Mouse (Mus musculus) naive thymus-derived CD4-positive, alpha-beta T cell, adult 2 months (primary cell): Measurements from ENCODE around the gene March1.
A peak's percentile ranks its signal among the peaks of the same experiment; 100 is the strongest.
"Not testable (repeated sequence)": the region's sequence is repeated elsewhere in the genome, so short reads cannot be mapped to it uniquely, and the experiment has no call there.

Source experiments
- DNase-seq: peaks from one replicate; pipeline ENCODE4 v3.0.0-alpha.2; 2011; ENCODE audit warnings: low read depth

March1 gene

DNA sequence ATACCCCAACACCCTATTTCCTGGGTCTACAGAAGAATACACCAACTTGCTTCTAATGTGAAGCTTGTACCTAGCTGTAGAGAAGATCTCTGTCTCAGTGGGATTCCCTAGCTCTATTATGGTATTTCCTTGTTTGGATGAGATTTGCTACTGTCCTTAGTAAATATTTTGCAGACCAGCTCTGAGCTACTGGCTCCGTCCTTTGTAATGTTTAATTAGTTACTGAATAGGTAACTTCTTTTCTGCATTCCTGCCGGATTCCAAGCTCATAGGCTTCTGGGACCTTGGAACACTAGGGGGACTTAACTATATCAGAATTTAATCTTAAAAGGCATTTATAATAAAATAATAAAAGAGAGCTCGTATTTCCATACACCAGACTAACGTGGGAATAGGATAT is 799.9 kb downstream of the March1 start:
- DNase-seq = not testable (repeated sequence)

GRCm38 (mm10) chr8:66430639-66431038 is 812.9 kb downstream of the March1 start:
- DNase-seq = no peak

GRCm38 (mm10) chr8:66433577-66433976 is 815.9 kb downstream of the March1 start:
- no peak for DNase-seq

DNA sequence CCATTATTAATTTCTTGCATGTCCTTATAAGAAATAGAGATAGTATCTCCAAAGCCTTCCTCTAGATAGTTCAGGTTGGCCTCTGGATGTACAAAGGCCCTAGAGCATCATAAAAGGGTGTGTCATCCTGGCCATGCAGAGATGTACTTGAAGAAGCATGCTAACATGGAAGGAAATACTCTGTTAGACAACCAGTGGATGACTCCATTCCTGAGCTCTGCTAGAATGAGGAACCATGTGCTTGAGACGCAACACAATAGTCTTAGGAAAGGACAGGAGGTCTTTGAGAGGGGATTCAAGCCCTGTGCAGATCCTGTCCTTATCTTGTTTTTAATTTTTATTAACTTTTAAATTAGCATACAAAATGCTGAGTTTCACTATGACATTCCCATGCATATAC is 819.1 kb downstream of the March1 start:
- DNase-seq = no peak

GRCm38 (mm10) chr8:66437929-66438328 is 820.2 kb downstream of the March1 start:
- no peak for DNase-seq

DNA sequence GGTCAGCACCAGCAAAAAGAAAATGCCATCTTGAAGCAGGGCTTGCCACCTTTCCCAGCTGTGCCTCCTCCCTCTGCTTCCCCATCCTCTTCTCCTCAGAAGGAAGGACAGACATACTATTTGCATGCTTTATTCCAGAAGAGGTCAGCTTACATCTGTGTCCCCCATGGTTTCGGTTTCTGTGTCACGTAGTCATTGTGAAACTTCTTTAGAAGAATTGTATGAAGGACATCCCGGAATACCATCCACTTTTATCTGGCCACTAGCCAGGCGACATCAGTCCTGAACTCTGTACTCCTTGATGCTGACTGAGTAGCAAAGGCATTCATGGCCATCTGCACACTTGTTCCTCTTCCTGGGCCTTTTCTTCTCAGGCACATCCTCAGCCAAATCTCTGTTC is 820.8 kb downstream of the March1 start:
- DNase-seq = no peak

- no peak for DNase-seq
These were observed 823.4 kb downstream of the March1 start for GRCm38 (mm10) chr8:66441123-66441522.

DNA sequence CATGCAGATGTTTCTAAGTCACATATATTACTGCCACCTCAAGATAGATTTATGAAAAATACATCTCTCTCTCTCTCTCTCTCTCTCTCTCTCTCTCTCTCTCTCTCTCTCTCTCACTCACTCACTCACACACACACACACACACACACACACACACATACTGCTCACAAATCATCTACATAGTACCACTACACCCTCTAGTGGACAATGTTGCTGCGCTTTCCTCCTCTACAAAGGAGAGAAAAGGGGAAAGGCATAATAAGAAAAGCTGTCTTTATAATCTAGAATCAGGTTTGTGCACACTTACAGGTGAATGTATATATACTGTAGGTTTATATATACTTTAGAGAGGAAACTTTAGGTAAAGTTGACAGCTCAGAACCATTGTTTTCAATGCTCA is 825.1 kb downstream of the March1 start:
- DNase-seq = peak; percentile 7

- DNase-seq = no peak
These were observed 826.4 kb downstream of the March1 start for GRCm38 (mm10) chr8:66444141-66444540.

GRCm38 (mm10) chr8:66445351-66445750 is 827.7 kb downstream of the March1 start:
- no peak for DNase-seq

DNA sequence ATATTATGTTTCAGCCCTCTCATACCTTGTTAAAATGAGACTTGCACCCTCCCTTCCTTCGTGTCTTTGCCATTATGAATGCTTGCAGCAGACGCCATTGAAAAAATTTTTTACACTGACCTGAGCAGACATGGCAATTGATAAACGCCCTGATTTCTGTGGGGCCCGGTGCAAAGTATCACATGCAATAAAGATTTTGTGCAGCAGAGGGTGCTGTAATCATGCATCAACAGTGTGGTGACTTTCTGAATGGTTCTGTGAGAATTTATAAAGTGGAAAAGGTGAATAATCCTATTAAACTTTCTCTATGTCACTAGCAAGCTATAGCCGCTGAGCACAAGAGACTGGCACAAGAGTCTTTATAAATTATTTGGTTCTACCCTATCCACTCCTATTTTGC is 833.0 kb downstream of the March1 start:
- DNase-seq = peak; percentile 50

- DNase-seq = no peak
These were observed 839.4 kb downstream of the March1 start for GRCm38 (mm10) chr8:66457057-66457456.

DNA sequence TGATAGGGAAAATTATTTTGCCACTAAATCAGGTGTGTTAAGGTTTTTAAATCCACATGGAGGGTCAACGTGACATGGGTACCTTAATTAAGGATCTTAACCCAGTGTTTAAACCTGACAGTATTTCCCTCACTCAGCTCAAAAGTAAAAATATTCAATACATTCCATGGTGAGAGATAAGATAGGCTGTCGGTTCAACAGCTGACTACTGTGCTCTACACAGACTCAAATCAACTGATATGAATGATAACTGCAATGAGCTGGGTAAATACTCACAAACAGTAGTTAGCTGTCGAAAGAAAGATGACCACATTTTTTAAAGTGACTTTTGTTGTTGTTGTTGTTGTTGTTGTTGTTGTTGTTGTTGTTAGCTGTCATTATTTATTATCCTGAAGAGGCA is 852.1 kb downstream of the March1 start:
- no peak for DNase-seq

DNA sequence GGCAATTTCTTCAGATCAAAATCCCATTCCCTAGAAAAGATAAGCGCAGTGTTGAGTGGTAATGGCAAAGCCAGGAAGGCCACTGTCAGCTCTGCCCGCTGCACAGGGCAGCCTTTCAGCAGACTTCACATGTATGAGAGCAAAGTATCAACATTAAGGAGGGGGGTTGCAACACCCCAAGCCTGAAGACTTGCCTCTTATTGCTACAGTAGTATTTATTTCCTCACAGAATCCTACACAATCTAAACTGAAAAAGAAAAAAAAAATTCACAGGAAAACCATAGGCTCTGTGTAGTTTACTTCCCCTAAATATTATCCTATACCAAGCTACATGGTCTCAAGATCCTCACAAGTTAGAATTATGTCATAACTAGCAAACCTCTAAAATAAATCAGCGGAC is 859.2 kb downstream of the March1 start:
- no peak for DNase-seq

DNA sequence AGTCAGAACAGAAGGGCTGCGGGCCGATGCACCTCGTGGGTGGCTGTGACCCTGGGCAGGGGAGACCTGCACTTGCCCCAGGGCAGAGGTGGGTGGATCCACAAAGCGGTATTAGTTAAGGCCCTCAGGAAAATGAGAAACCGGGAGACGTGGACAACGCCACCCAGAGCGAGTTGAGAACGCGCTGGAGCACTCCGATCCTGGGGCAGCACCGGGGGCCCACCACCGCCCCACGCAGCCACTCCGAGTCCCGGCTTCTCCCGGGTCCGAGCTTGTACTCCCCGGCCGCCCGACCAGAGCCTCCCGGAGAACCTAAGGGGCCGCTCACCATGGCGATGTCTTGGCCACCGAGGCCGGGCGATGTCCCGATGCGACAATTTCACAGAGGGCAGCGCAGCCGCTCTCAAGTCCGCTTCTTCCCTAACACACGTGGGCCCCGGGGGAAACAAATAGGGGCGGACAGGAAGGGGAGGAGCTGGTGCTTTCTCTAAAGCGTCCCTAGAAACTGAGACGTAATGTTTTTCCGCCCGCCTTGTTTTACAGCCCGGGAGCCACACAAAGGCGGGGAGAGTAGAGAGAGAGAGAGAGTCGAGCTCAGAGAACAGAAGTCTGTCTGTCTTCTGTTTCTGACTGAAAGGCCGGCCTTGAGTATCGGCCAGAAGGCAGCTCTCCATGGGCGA is 868.5 kb downstream of the March1 start, which contains the start of gene Tma16:
Gene Tma16 (minus strand): TSS at position 447 of the 680 bp plus-strand sequence.
- DNase-seq = peak; percentile 89

- DNase-seq = no peak
These were observed 870.9 kb downstream of the March1 start for GRCm38 (mm10) chr8:66488556-66488955.

DNA sequence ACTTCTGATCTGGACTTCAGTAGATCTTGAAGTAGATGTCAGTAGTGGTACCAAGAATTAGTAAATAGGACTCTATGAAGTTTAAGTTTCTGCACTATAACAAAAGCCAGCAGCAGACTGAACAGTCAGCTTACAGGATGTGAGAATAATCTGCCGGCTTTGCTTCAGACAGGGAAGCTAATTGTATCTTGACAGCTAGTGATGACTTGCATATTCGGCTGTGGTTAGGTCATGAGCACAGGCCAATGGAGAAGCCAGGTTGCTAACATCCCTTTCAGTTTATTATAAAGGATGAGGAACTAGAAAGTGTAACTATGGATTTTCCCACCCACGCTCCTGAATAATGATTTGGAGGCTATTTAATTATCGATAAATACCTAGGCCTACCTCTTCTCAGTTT is 872.9 kb downstream of the March1 start:
- no peak for DNase-seq

GRCm38 (mm10) chr8:66494496-66494895 is 876.8 kb downstream of the March1 start:
- no peak for DNase-seq

GRCm38 (mm10) chr8:66495726-66496125 is 878.0 kb downstream of the March1 start:
- DNase-seq = peak; percentile 75

- DNase-seq = peak; percentile 74
These were observed 879.4 kb downstream of the March1 start for GRCm38 (mm10) chr8:66496998-66497577.

- DNase-seq = no peak
These were observed 885.7 kb downstream of the March1 start for GRCm38 (mm10) chr8:66503381-66503780.

DNA sequence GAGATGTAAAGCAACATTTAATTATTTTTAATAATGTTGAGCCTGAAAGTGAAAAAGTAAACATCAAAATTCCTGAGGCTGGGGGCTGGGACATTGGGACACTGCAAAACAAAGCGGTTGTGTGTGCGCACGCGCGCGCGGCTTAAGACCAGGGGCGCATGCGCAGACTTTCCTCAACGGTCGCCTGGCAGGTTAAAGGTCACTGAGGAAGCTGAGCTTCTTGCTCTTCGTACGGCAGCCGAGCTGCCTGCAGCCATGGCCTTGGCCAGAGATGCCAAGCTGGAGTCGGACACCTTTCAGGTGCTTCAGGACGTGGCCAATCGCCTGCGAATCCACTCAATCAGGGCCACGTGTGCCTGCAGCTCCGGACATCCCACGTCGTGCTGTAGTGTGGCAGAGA is 893.8 kb downstream of the March1 start, which contains the start of gene Tktl2:
Gene Tktl2 (plus strand): TSS at position 220 of the 400 bp plus-strand sequence.
- no peak for DNase-seq

DNA sequence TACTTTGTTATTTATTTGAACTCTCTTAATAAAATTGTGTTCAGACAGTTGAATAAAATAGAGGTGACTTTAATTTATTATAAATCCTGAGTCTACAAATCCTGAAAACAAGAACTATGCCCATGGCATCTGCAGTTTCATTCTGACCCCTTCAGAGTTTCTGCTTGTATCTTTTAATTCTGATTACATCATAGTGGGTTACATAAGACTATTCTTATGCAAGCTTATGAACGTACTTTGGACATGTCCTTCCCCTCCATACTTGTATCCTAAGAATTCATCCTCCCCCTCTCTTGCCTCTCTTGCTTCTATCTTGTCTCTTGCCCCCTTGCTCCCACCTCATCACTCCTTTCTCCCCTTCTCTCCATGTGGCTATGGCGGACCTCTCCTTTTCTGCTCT is 901.4 kb downstream of the March1 start:
- no peak for DNase-seq

GRCm38 (mm10) chr8:66520576-66520975 is 902.9 kb downstream of the March1 start:
- no peak for DNase-seq
